Mouse (Mus musculus): ENCODE results near the gene Slco1b2. TPM values are rescaled to one million over a fixed set of nuclear protein-coding genes. Genes with fewer than 3 reads are reported as not detected.

Gene Slco1b2
- polyA plus RNA-seq, 1 experiment: 0.17 TPM

GRCm38 (mm10) chr6:141632935-141633334 is 3.6 kb downstream of the Slco1b2 start:
- no peak for TF ChIP-seq POLR2A (IDR thresholded peaks at IDR 0.05; ENCODE audit: extremely low read depth, insufficient read depth, low read length)
- no peak for TF ChIP-seq CTCF (IDR thresholded peaks at IDR 0.05; ENCODE audit: extremely low read depth, insufficient read depth, low read length)
- H3K27ac ChIP-seq (ENCODE audit: insufficient read depth, low read length): no peak overlapping the region
- H3K4me1 ChIP-seq (ENCODE audit: control insufficient read depth, insufficient read depth, low read length): no peaks in the 10 kb centered on the region
- H3K4me3 ChIP-seq (ENCODE audit: insufficient read depth, low read length): no peak overlapping the region

- TF ChIP-seq POLR2A (IDR thresholded peaks at IDR 0.05; ENCODE audit: extremely low read depth, insufficient read depth, low read length): no peak
- TF ChIP-seq CTCF (IDR thresholded peaks at IDR 0.05; ENCODE audit: extremely low read depth, insufficient read depth, low read length): no peak
These were observed 5.9 kb downstream of the Slco1b2 start for GRCm38 (mm10) chr6:141635250-141635649.

GRCm38 (mm10) chr6:141640639-141641038 is 11.3 kb downstream of the Slco1b2 start:
- TF ChIP-seq CTCF (IDR thresholded peaks at IDR 0.05; ENCODE audit: extremely low read depth, insufficient read depth, low read length): no peak
- TF ChIP-seq POLR2A (IDR thresholded peaks at IDR 0.05; ENCODE audit: extremely low read depth, insufficient read depth, low read length): no peak
- Histone ChIP-seq H3K4me1 (ENCODE audit: control insufficient read depth, insufficient read depth, low read length) (no peaks in the 10 kb centered on the region), H3K4me3 (ENCODE audit: insufficient read depth, low read length) (no peak overlapping the region), H3K27ac (ENCODE audit: insufficient read depth, low read length) (no peak overlapping the region)

More at GRCm38 (mm10) chr6:141635250-141635649, 5.9 kb downstream of the Slco1b2 start:
- no peak overlapping the region for H3K27ac ChIP-seq (ENCODE audit: insufficient read depth, low read length)
- H3K4me3 ChIP-seq (ENCODE audit: insufficient read depth, low read length): no peak overlapping the region
- H3K4me1 ChIP-seq (ENCODE audit: control insufficient read depth, insufficient read depth, low read length): no peaks in the 10 kb centered on the region

GRCm38 (mm10) chr6:141687008-141687407 is 57.7 kb downstream of the Slco1b2 start:
- no peaks in the 10 kb centered on the region for H3K4me1 ChIP-seq (ENCODE audit: control insufficient read depth, insufficient read depth, low read length)
- no peak overlapping the region for H3K27ac ChIP-seq (ENCODE audit: insufficient read depth, low read length)
- no peak for TF ChIP-seq POLR2A (IDR thresholded peaks at IDR 0.05; ENCODE audit: extremely low read depth, insufficient read depth, low read length)
- TF ChIP-seq CTCF (IDR thresholded peaks at IDR 0.05; ENCODE audit: extremely low read depth, insufficient read depth, low read length): no peak
- H3K4me3 ChIP-seq (ENCODE audit: insufficient read depth, low read length): no peak overlapping the region

- no peaks in the 10 kb centered on the region for H3K4me1 ChIP-seq (ENCODE audit: control insufficient read depth, insufficient read depth, low read length)
These were observed 61.9 kb downstream of the Slco1b2 start for GRCm38 (mm10) chr6:141691246-141691645.

More at GRCm38 (mm10) chr6:141691246-141691645, 61.9 kb downstream of the Slco1b2 start:
- no peak for TF ChIP-seq POLR2A (IDR thresholded peaks at IDR 0.05; ENCODE audit: extremely low read depth, insufficient read depth, low read length)
- no peak for TF ChIP-seq CTCF (IDR thresholded peaks at IDR 0.05; ENCODE audit: extremely low read depth, insufficient read depth, low read length)
- H3K27ac ChIP-seq (ENCODE audit: insufficient read depth, low read length): no peak overlapping the region
- no peak overlapping the region for H3K4me3 ChIP-seq (ENCODE audit: insufficient read depth, low read length)

Other genes with a start within 250 kb of the Slco1b2 start
- gene Slco1c1, start 105.2 kb upstream of the Slco1b2 start, polyA plus RNA-seq (2012; rRNA removed): 55.8 and 56.1 TPM in 2 replicates
- 0.06 TPM in 1 of 2 replicates, not detected in the other for gene Gm5724, start 144.3 kb downstream of the Slco1b2 start, polyA plus RNA-seq (2012; rRNA removed)
- gene Slco1a4, start 226.7 kb downstream of the Slco1b2 start, polyA plus RNA-seq (2012; rRNA removed): 49.3 and 56.0 TPM in 2 replicates